Mouse (Mus musculus) MEL (cell line): ENCODE data around the gene Plekhf1. TPM values are rescaled to one million over a fixed set of nuclear protein-coding genes. Genes with fewer than 3 reads are reported as not detected.

Experiments used
- DNase-seq: peaks from one replicate; pipeline ENCODE4 v3.0.0; 2011; ENCODE audit warnings: low read depth, low spot score
- H3K27ac ChIP-seq: 2 replicates; pipeline ENCODE4 v1.5.1; 2012; ENCODE audit warnings: low read depth, mild to moderate bottlenecking, control low read depth, low read length, moderate library complexity; ENCODE audit not compliant: control insufficient read depth
- H3K27me3 ChIP-seq, 2 experiments: fragments of 150-350 bp in 1 of 2; sonication (generic) in 1 of 2; 2 replicates each; pipeline ENCODE4 v1.6.1; 2012; ENCODE audit warnings: low read length in 2 of 2, mild to moderate bottlenecking in 2 of 2, improper control_type of control experiment in 1 of 2, moderate library complexity in 1 of 2; ENCODE audit not compliant: insufficient read depth in 2 of 2, control insufficient read depth in 1 of 2
- H3K36me3 ChIP-seq, 2 experiments: 2 replicates each; pipeline ENCODE4 v1.6.1; 2012 to 2014; ENCODE audit warnings: low read length in 2 of 2, improper control_type of control experiment in 1 of 2, inconsistent platforms in 1 of 2, mild to moderate bottlenecking in 1 of 2; ENCODE audit not compliant: insufficient read depth in 2 of 2, control insufficient read depth in 1 of 2
- H3K4me1 ChIP-seq, 2 experiments: fragments of 150-350 bp in 1 of 2; sonication (generic) in 1 of 2; 2 replicates each; pipeline ENCODE4 v1.6.1; 2012; ENCODE audit warnings: low read length in 2 of 2, improper control_type of control experiment in 1 of 2, mild to moderate bottlenecking in 1 of 2; ENCODE audit not compliant: insufficient read depth in 2 of 2, control insufficient read depth in 1 of 2
- H3K4me3 ChIP-seq, 2 experiments: fragments of 150-350 bp in 1 of 2; sonication (generic) in 1 of 2; 2 replicates each; pipeline ENCODE4 v1.5.1; 2012; ENCODE audit warnings: low read depth in 2 of 2, low read length in 2 of 2, mild to moderate bottlenecking in 2 of 2, moderate library complexity in 2 of 2, control low read depth in 1 of 2, improper control_type of control experiment in 1 of 2; ENCODE audit not compliant: control insufficient read depth in 1 of 2, insufficient read depth in 1 of 2
- H3K79me2 ChIP-seq: 2 replicates; pipeline ENCODE4 v1.6.1; 2012; ENCODE audit warnings: mild to moderate bottlenecking, low read length, moderate library complexity; ENCODE audit not compliant: control insufficient read depth, poor library complexity, insufficient read depth
- H3K9ac ChIP-seq: 2 replicates; pipeline ENCODE4 v1.6.1; 2012; ENCODE audit warnings: low read depth, mild to moderate bottlenecking, control low read depth, low read length, moderate library complexity; ENCODE audit not compliant: control insufficient read depth, poor library complexity, severe bottlenecking
- H3K9me3 ChIP-seq: fragments of 150-350 bp; sonication (generic); replicated peaks from 2 replicates; pipeline ENCODE4 v1.6.1; 2012; ENCODE audit warnings: mild to moderate bottlenecking, low read length, improper control_type of control experiment, moderate library complexity; ENCODE audit not compliant: insufficient read depth
- CHD1 ChIP-seq: IDR thresholded peaks from 2 replicates; pipeline ENCODE4 v1.6.1; 2012; ENCODE audit warnings: low read depth, mild to moderate bottlenecking, inconsistent platforms, low read length, improper control_type of control experiment
- CHD2 ChIP-seq: IDR thresholded peaks from 2 replicates; pipeline ENCODE4 v1.6.1; 2011; ENCODE audit warnings: low read length, improper control_type of control experiment
- E2F4 ChIP-seq: IDR thresholded peaks from 2 replicates; pipeline ENCODE4 v1.6.1; 2011; ENCODE audit warnings: low read depth, low read length, improper control_type of control experiment, borderline replicate concordance
- ELF1 ChIP-seq: IDR thresholded peaks from 2 replicates; pipeline ENCODE4 v1.6.1; 2014; ENCODE audit warnings: low read depth, mild to moderate bottlenecking, inconsistent platforms, low read length, improper control_type of control experiment, moderate library complexity
- GABPA ChIP-seq: IDR thresholded peaks from 2 replicates; pipeline ENCODE4 v1.6.1; 2012; ENCODE audit warnings: low read depth, mild to moderate bottlenecking, inconsistent platforms, low read length, improper control_type of control experiment, moderate library complexity
- MAFK ChIP-seq: IDR thresholded peaks from 2 replicates; pipeline ENCODE4 v1.6.1; 2011; ENCODE audit warnings: low read depth, mild to moderate bottlenecking, low read length, improper control_type of control experiment, borderline replicate concordance
- MAZ ChIP-seq: IDR thresholded peaks from 2 replicates; pipeline ENCODE4 v1.6.1; 2012; ENCODE audit warnings: low read depth, mild to moderate bottlenecking, inconsistent platforms, low read length, improper control_type of control experiment
- NELFE ChIP-seq: IDR thresholded peaks from 2 replicates; pipeline ENCODE4 v1.6.1; 2011; ENCODE audit warnings: low read depth, low read length, improper control_type of control experiment
- NRF1 ChIP-seq: IDR thresholded peaks from 2 replicates; pipeline ENCODE4 v1.6.1; 2014; ENCODE audit warnings: low read depth, mild to moderate bottlenecking, inconsistent platforms, low read length, improper control_type of control experiment, moderate library complexity; ENCODE audit not compliant: poor library complexity, insufficient read depth, severe bottlenecking
- POLR2AphosphoS2 ChIP-seq: IDR thresholded peaks from 2 replicates; pipeline ENCODE4 v1.6.1; 2011; ENCODE audit warnings: low read length, improper control_type of control experiment
- RAD21 ChIP-seq: IDR thresholded peaks from 2 replicates; pipeline ENCODE4 v1.6.1; 2011; ENCODE audit warnings: mild to moderate bottlenecking, low read depth, low read length, improper control_type of control experiment
- RCOR1 ChIP-seq: IDR thresholded peaks from 2 replicates; pipeline ENCODE4 v1.6.1; 2012; ENCODE audit warnings: low read depth, mild to moderate bottlenecking, inconsistent platforms, low read length, improper control_type of control experiment
- SMC3 ChIP-seq: IDR thresholded peaks from 2 replicates; pipeline ENCODE4 v1.6.1; 2011; ENCODE audit warnings: low read depth, low read length, improper control_type of control experiment
- TCF12 ChIP-seq: IDR thresholded peaks from 2 replicates; pipeline ENCODE4 v1.6.1; 2014; ENCODE audit warnings: low read depth, mild to moderate bottlenecking, inconsistent platforms, low read length, improper control_type of control experiment, moderate library complexity
- USF1 ChIP-seq: IDR thresholded peaks from 2 replicates; pipeline ENCODE4 v1.6.1; 2014; ENCODE audit warnings: low read depth, mild to moderate bottlenecking, inconsistent platforms, low read length, improper control_type of control experiment, moderate library complexity
- USF2 ChIP-seq, 2 experiments: IDR thresholded peaks; 2 replicates each; pipeline ENCODE4 v1.6.1; 2011 to 2012; ENCODE audit warnings: improper control_type of control experiment in 2 of 2, low read length in 2 of 2, borderline replicate concordance in 1 of 2, inconsistent platforms in 1 of 2, low read depth in 1 of 2, mild to moderate bottlenecking in 1 of 2; ENCODE audit not compliant: insufficient read depth in 1 of 2
- ZKSCAN1 ChIP-seq: IDR thresholded peaks from 2 replicates; pipeline ENCODE4 v1.6.1; 2012; ENCODE audit warnings: low read depth, mild to moderate bottlenecking, inconsistent platforms, low read length, improper control_type of control experiment, moderate library complexity
- ZMIZ1 ChIP-seq: IDR thresholded peaks from 2 replicates; pipeline ENCODE4 v1.6.1; 2012; ENCODE audit warnings: low read depth, mild to moderate bottlenecking, inconsistent platforms, low read length, improper control_type of control experiment, moderate library complexity
- ZNF384 ChIP-seq: IDR thresholded peaks from 2 replicates; pipeline ENCODE4 v1.6.1; 2012; ENCODE audit warnings: low read depth, mild to moderate bottlenecking, inconsistent platforms, low read length, improper control_type of control experiment
- polyA plus RNA-seq, 2 experiments: library from polyadenylated mRNA; stranded (reverse) in 1 of 2; unstranded in 1 of 2; fragments of >175 nt in 1 of 2; fragments of >200 nt in 1 of 2; gene quantifications; 2 replicates each; pipeline versions ENCODE4 v1.2.1 to v1.2.4; 2012; ENCODE audit warnings: low replicate concordance in 2 of 2, low read depth in 1 of 2; ENCODE audit not compliant: insufficient read length in 2 of 2, insufficient read depth in 1 of 2, missing spikeins in 1 of 2
- total RNA-seq: library from RNA; depleted of rRNA; stranded (reverse); fragments of 300-350 nt; gene quantifications from 2 replicates; pipeline ENCODE4 v1.2.3, GENCODE M21; 2012

Plekhf1 gene
- total and polyA plus RNA-seq, 3 experiments = 0.89 to 1.7 TPM; not detected in 1

GRCm38 (mm10) chr7:38212651-38213062 is 15.2 kb downstream of the Plekhf1 start:
- no peaks in the 10 kb centered on the region for H3K79me2 ChIP-seq
- no peak for DNase-seq
- no peaks in the 10 kb centered on the region for H3K9me3 ChIP-seq
- H3K36me3 ChIP-seq = no peaks in the 10 kb centered on the region
- H3K4me1 ChIP-seq = no peaks in the 10 kb centered on the region
- H3K4me3 ChIP-seq = no peak overlapping the region
- H3K27me3 ChIP-seq = no peaks in the 10 kb centered on the region
- TF ChIP-seq MAZ = no peak
- no peak for TF ChIP-seq ELF1
- no peak for TF ChIP-seq SMC3
- TF ChIP-seq NRF1 = no peak
- no peak for TF ChIP-seq E2F4
- no peak for TF ChIP-seq NELFE
- no peak for TF ChIP-seq RCOR1
- TF ChIP-seq RAD21 = no peak
- TF ChIP-seq POLR2AphosphoS2 = no peak
- TF ChIP-seq USF2 (IDR thresholded peaks at IDR 0.05; ENCODE audit: borderline replicate concordance in 1 of 2, insufficient read depth in 1 of 2, low read depth in 1 of 2, low read length in 2 of 2) = no peak
- TF ChIP-seq CHD1 = no peak
- TF ChIP-seq MAFK = no peak
- no peak for TF ChIP-seq USF1
- TF ChIP-seq, all 39 proteins: peak for 0
- no peak overlapping the region for H3K9ac ChIP-seq
- H3K27ac ChIP-seq = no peak overlapping the region

- no peak overlapping the region for H3K27ac ChIP-seq
- H3K4me3 ChIP-seq = no peak overlapping the region
- no peaks in the 10 kb centered on the region for H3K36me3 ChIP-seq
- TF ChIP-seq NELFE (no peak), USF1 (no peak), ZKSCAN1 (no peak), CHD2 (no peak), ZMIZ1 (no peak), GABPA (no peak), ELF1 (no peak), ZNF384 (no peak), TCF12 (no peak)
- no peaks in the 10 kb centered on the region for H3K9me3 ChIP-seq
- H3K4me1 ChIP-seq = no peaks in the 10 kb centered on the region
- no peak overlapping the region for H3K9ac ChIP-seq
- no peaks in the 10 kb centered on the region for H3K27me3 ChIP-seq
- DNase-seq = no peak
- no peaks in the 10 kb centered on the region for H3K79me2 ChIP-seq
Observed at GRCm38 (mm10) chr7:38209478-38210152, 18.2 kb downstream of the Plekhf1 start.
